Mouse (Mus musculus) kidney, postnatal 0 days (tissue): Measurements from ENCODE around the gene Adm. TPM values are rescaled to one million over a fixed set of nuclear protein-coding genes. Genes with fewer than 3 reads are reported as not detected.
"Not testable (repeated sequence)": the region's sequence is repeated elsewhere in the genome, so short reads cannot be mapped to it uniquely, and the experiment has no call there.

ENCODE experiments used
- ATAC-seq: fragments of 200-750 bp; cut with Nextera tagmentation; replicated peaks from 2 replicates; pipeline ENCODE4 v1.8.0; 2017; ENCODE audit warnings: low read depth, moderate number of reproducible peaks, moderate TSS enrichment, moderate library complexity; ENCODE audit not compliant: low FRiP score
- DNase-seq: peaks from one replicate; pipeline ENCODE4 v3.0.0-alpha.2; 2016; ENCODE audit warnings: low spot score
- H3K27ac ChIP-seq: fragments of 300-500 bp; sonication (generic); 2 replicates; pipeline ENCODE4 v1.5.1; 2014; ENCODE audit warnings: mild to moderate bottlenecking
- H3K27me3 ChIP-seq: fragments of 300-500 bp; sonication (generic); 2 replicates; pipeline ENCODE4 v1.6.1; 2014; ENCODE audit warnings: low read length, mixed read lengths; ENCODE audit not compliant: insufficient read depth
- H3K36me3 ChIP-seq: fragments of 300-500 bp; sonication (generic); 2 replicates; pipeline ENCODE4 v1.6.1; 2014; ENCODE audit warnings: low read length, mixed read lengths; ENCODE audit not compliant: insufficient read depth
- H3K4me1 ChIP-seq: fragments of 300-500 bp; sonication (generic); replicated peaks from 2 replicates; pipeline ENCODE4 v1.6.1; 2014; ENCODE audit warnings: antibody characterized with exemption, low read length, mixed read lengths; ENCODE audit not compliant: insufficient read depth
- H3K4me2 ChIP-seq: fragments of 300-500 bp; sonication (generic); 2 replicates; pipeline ENCODE4 v1.6.1; 2014; ENCODE audit warnings: mild to moderate bottlenecking, low read length, moderate library complexity, mixed read lengths
- H3K4me3 ChIP-seq: fragments of 300-500 bp; sonication (generic); replicated peaks from 2 replicates; pipeline ENCODE4 v1.5.1; 2014; ENCODE audit warnings: low read depth, low read length
- H3K9ac ChIP-seq: fragments of 300-500 bp; sonication (generic); 2 replicates; pipeline ENCODE4 v1.6.1; 2014; ENCODE audit warnings: low read depth, low read length
- H3K9me3 ChIP-seq: fragments of 300-500 bp; sonication (generic); replicated peaks from 2 replicates; pipeline ENCODE4 v1.6.1; 2016; ENCODE audit warnings: low read length, inconsistent platforms, mixed read lengths
- CTCF ChIP-seq: IDR thresholded peaks from 2 replicates; pipeline ENCODE4 v1.5.1; 2016; ENCODE audit warnings: antibody characterized with exemption, low read depth, mild to moderate bottlenecking, moderate library complexity
- WGBS: fragments of 180-500 bp; shearing (Covaris S2); extraction: QIAGEN DNeasy Blood & Tissue Kit; methylation state at CpG from one replicate; pipeline ENCODE4 v1.1.7; 2014; 5-methylcytosine and 5-hydroxymethylcytosine counted together
- polyA plus RNA-seq: library from polyadenylated mRNA; unstranded; fragments of >200 nt; fragmentation: Nextera tagmentation; extraction: Ambion mirVana; gene quantifications from 2 replicates; pipeline ENCODE4 v1.2.1, GENCODE M21; 2015

Gene Adm
- polyA plus RNA-seq, 1 experiment from 2014 or later, result 9.9 TPM

GRCm38 (mm10) chr7:110636559-110636958, 9.1 kb downstream of the Adm start:
- no peak for TF ChIP-seq CTCF
- Histone ChIP-seq H3K27ac (no peak overlapping the region), H3K9me3 (no peaks in the 10 kb centered on the region), H3K4me3 (no peak overlapping the region), H3K36me3 (no peaks in the 10 kb centered on the region), H3K4me1 (peaks cover 10% of the 10 kb centered on the region), H3K4me2 (no peak overlapping the region), H3K27me3 (no peaks in the 10 kb centered on the region), H3K9ac (no peak overlapping the region)
- 41% methylated on average over 1 of the region's 1 CpGs for WGBS
- 0 out of 2 replicates have a peak, but pooled peaks have one; percentile 38 for ATAC-seq
- DNase-seq, result no peak

GRCm38 (mm10) chr7:110638305-110639110, 11.0 kb downstream of the Adm start:
- ATAC-seq (peak; percentile 55; the same call in 1 of the 2 replicates), DNase-seq (no peak)
- Histone ChIP-seq H3K9ac (no peak overlapping the region), H3K36me3 (no peaks in the 10 kb centered on the region), H3K4me2 (no peak overlapping the region), H3K9me3 (no peaks in the 10 kb centered on the region), H3K27ac (peak overlapping the region; percentile 72), H3K27me3 (no peaks in the 10 kb centered on the region), H3K4me1 (peaks cover 6% of the 10 kb centered on the region), H3K4me3 (no peak overlapping the region)
- WGBS, result 54% methylated on average over 17 of the region's 17 CpGs
- no peak for TF ChIP-seq CTCF

- Histone ChIP-seq H3K27ac (peak overlapping the region; percentile 72; the same call in 1 of the 2 replicates), H3K27me3 (no peaks in the 10 kb centered on the region), H3K9me3 (no peaks in the 10 kb centered on the region), H3K4me3 (no peak overlapping the region), H3K36me3 (no peaks in the 10 kb centered on the region), H3K4me2 (no peak overlapping the region), H3K4me1 (peaks cover 6% of the 10 kb centered on the region), H3K9ac (no peak overlapping the region)
- DNase-seq (no peak), ATAC-seq (no peak)
- no peak for TF ChIP-seq CTCF
- 78% methylated on average over 11 of the region's 11 CpGs for WGBS
Observed at GRCm38 (mm10) chr7:110639291-110639915, 11.9 kb downstream of the Adm start.

GRCm38 (mm10) chr7:110639958-110640357, 12.5 kb downstream of the Adm start:
- not testable (repeated sequence) for H3K9me3 ChIP-seq, H3K4me3 ChIP-seq, DNase-seq, H3K4me1 ChIP-seq, ATAC-seq, H3K27ac ChIP-seq, H3K36me3 ChIP-seq, H3K27me3 ChIP-seq, H3K4me2 ChIP-seq, H3K9ac ChIP-seq
- 97% methylated on average over 3 of the region's 3 CpGs for WGBS

GRCm38 (mm10) chr7:110645311-110645710, 17.9 kb downstream of the Adm start:
- Histone ChIP-seq H3K27me3 (no peaks in the 10 kb centered on the region), H3K4me3 (no peak overlapping the region), H3K27ac (no peak overlapping the region), H3K9me3 (no peaks in the 10 kb centered on the region), H3K36me3 (no peaks in the 10 kb centered on the region), H3K9ac (no peak overlapping the region), H3K4me2 (no peak overlapping the region), H3K4me1 (peaks cover 13% of the 10 kb centered on the region)
- DNase-seq (peak; percentile 80), ATAC-seq (peak; percentile 49; the same call in 1 of the 2 replicates)
- peak; percentile 88 for TF ChIP-seq CTCF
- 67% methylated on average over 5 of the region's 5 CpGs for WGBS

- no peaks in the 10 kb centered on the region for H3K36me3 ChIP-seq
- DNase-seq, result no peak
- no peaks in the 10 kb centered on the region for H3K9me3 ChIP-seq
- peaks cover 13% of the 10 kb centered on the region for H3K4me1 ChIP-seq
- no peak for TF ChIP-seq CTCF
- H3K27me3 ChIP-seq, result no peaks in the 10 kb centered on the region
- ATAC-seq, result no peak
- no peak overlapping the region for H3K4me2 ChIP-seq
- no peak overlapping the region for H3K27ac ChIP-seq
- H3K4me3 ChIP-seq, result no peak overlapping the region
- WGBS, result 79% methylated on average over 6 of the region's 6 CpGs
- H3K9ac ChIP-seq, result no peak overlapping the region
Observed at GRCm38 (mm10) chr7:110645859-110646258, 18.4 kb downstream of the Adm start.
